Mouse (Mus musculus): ENCODE measurements around the gene Gpn3. TPM values are rescaled to one million over a fixed set of nuclear protein-coding genes. Genes with fewer than 3 reads are reported as not detected.

Gene Gpn3
- polyA plus RNA-seq, 1 experiment: 28.8 TPM

- WGBS: 50% methylated on average over 16 of the region's 16 CpGs
- DNase-seq: no peak
- no peaks in the 10 kb centered on the region for H3K36me3 ChIP-seq (ENCODE audit: control insufficient read depth, insufficient read depth, low read length)
- peaks cover 8% of the 10 kb centered on the region for H3K4me1 ChIP-seq (ENCODE audit: control insufficient read depth, insufficient read depth, low read length)
- no peaks in the 10 kb centered on the region for H3K27me3 ChIP-seq (replicated peaks; ENCODE audit: control insufficient read depth, insufficient read depth, low read length)
- H3K27ac ChIP-seq (ENCODE audit: insufficient read depth, low read depth, low read length): no peak overlapping the region
- TF ChIP-seq CTCF (conservative IDR thresholded peaks at IDR 0.05; ENCODE audit: insufficient read depth, insufficient read length, low read depth, low read length) (no peak), POLR2A (IDR thresholded peaks at IDR 0.05; ENCODE audit: low read depth, low read length) (no peak)
- no peak overlapping the region for H3K4me3 ChIP-seq (ENCODE audit: insufficient read depth, low read depth, low read length)
These were observed 19.6 kb downstream of the Gpn3 start for GRCm38 (mm10) chr5:122391178-122391785.

- Histone ChIP-seq H3K36me3 (ENCODE audit: control insufficient read depth, insufficient read depth, low read length) (no peaks in the 10 kb centered on the region), H3K4me3 (ENCODE audit: insufficient read depth, low read depth, low read length) (peak within 1 kb of the TSS; percentile 98), H3K4me1 (ENCODE audit: control insufficient read depth, insufficient read depth, low read length) (peaks cover 8% of the 10 kb centered on the region), H3K27me3 (replicated peaks; ENCODE audit: control insufficient read depth, insufficient read depth, low read length) (no peaks in the 10 kb centered on the region), H3K27ac (ENCODE audit: insufficient read depth, low read depth, low read length) (peak within 1 kb of the TSS; percentile 84)
- peak; percentile 94 for TF ChIP-seq CTCF (conservative IDR thresholded peaks at IDR 0.05; ENCODE audit: insufficient read depth, insufficient read length, low read depth, low read length)
- TF ChIP-seq POLR2A (IDR thresholded peaks at IDR 0.05; ENCODE audit: low read depth, low read length): peak; percentile 54
- WGBS: under 1% methylated on average over 39 of the region's 39 CpGs
- DNase-seq: peak; percentile 95
These were observed 20.1 kb downstream of the Gpn3 start, which contains the start of gene Arpc3 for GRCm38 (mm10) chr5:122391786-122392180. Gene Arpc3, plus strand, starts transcription at chr5:122391878.

GRCm38 (mm10) chr5:122392227-122393004, 20.7 kb downstream of the Gpn3 start:
- peak; percentile 37 for DNase-seq
- H3K4me1 ChIP-seq (ENCODE audit: control insufficient read depth, insufficient read depth, low read length): peaks cover 8% of the 10 kb centered on the region
- H3K4me3 ChIP-seq (ENCODE audit: insufficient read depth, low read depth, low read length): peak overlapping the region; percentile 98
- TF ChIP-seq POLR2A (IDR thresholded peaks at IDR 0.05; ENCODE audit: low read depth, low read length): no peak
- no peak for TF ChIP-seq CTCF (conservative IDR thresholded peaks at IDR 0.05; ENCODE audit: insufficient read depth, insufficient read length, low read depth, low read length)
- H3K36me3 ChIP-seq (ENCODE audit: control insufficient read depth, insufficient read depth, low read length): no peaks in the 10 kb centered on the region
- 7% methylated on average over 19 of the region's 19 CpGs for WGBS
- peak overlapping the region; percentile 84 for H3K27ac ChIP-seq (ENCODE audit: insufficient read depth, low read depth, low read length)
- H3K27me3 ChIP-seq (replicated peaks; ENCODE audit: control insufficient read depth, insufficient read depth, low read length): no peaks in the 10 kb centered on the region

GRCm38 (mm10) chr5:122393887-122394286, 22.2 kb downstream of the Gpn3 start:
- no peak for TF ChIP-seq POLR2A (IDR thresholded peaks at IDR 0.05; ENCODE audit: low read depth, low read length)
- TF ChIP-seq CTCF (conservative IDR thresholded peaks at IDR 0.05; ENCODE audit: insufficient read depth, insufficient read length, low read depth, low read length): peak; percentile 81
- Histone ChIP-seq H3K27me3 (replicated peaks; ENCODE audit: control insufficient read depth, insufficient read depth, low read length) (no peaks in the 10 kb centered on the region), H3K4me1 (ENCODE audit: control insufficient read depth, insufficient read depth, low read length) (peaks cover 8% of the 10 kb centered on the region), H3K27ac (ENCODE audit: insufficient read depth, low read depth, low read length) (no peak overlapping the region), H3K4me3 (ENCODE audit: insufficient read depth, low read depth, low read length) (no peak overlapping the region), H3K36me3 (ENCODE audit: control insufficient read depth, insufficient read depth, low read length) (no peaks in the 10 kb centered on the region; the same call in 1 of the 2 replicates)
- peak; percentile 80 for DNase-seq
- 37% methylated on average over 2 of the region's 2 CpGs for WGBS

- Histone ChIP-seq H3K27me3 (replicated peaks; ENCODE audit: control insufficient read depth, insufficient read depth, low read length) (no peaks in the 10 kb centered on the region), H3K4me3 (ENCODE audit: insufficient read depth, low read depth, low read length) (peak overlapping the region; percentile 23; the same call in 1 of the 2 replicates), H3K4me1 (ENCODE audit: control insufficient read depth, insufficient read depth, low read length) (peaks cover 11% of the 10 kb centered on the region), H3K27ac (ENCODE audit: insufficient read depth, low read depth, low read length) (peak overlapping the region; percentile 86), H3K36me3 (ENCODE audit: control insufficient read depth, insufficient read depth, low read length) (no peaks in the 10 kb centered on the region; the same call in 1 of the 2 replicates)
- TF ChIP-seq POLR2A (IDR thresholded peaks at IDR 0.05; ENCODE audit: low read depth, low read length) (no peak), CTCF (conservative IDR thresholded peaks at IDR 0.05; ENCODE audit: insufficient read depth, insufficient read length, low read depth, low read length) (no peak)
- DNase-seq: peak; percentile 83
- 67% methylated on average over 10 of the region's 10 CpGs for WGBS
These were observed 25.1 kb downstream of the Gpn3 start for GRCm38 (mm10) chr5:122396791-122397190.

- no peak for DNase-seq
- Histone ChIP-seq H3K4me3 (ENCODE audit: insufficient read depth, low read depth, low read length) (no peak overlapping the region), H3K27me3 (replicated peaks; ENCODE audit: control insufficient read depth, insufficient read depth, low read length) (no peaks in the 10 kb centered on the region), H3K4me1 (ENCODE audit: control insufficient read depth, insufficient read depth, low read length) (peaks cover 15% of the 10 kb centered on the region), H3K27ac (ENCODE audit: insufficient read depth, low read depth, low read length) (peak overlapping the region; percentile 74), H3K36me3 (ENCODE audit: control insufficient read depth, insufficient read depth, low read length) (no peaks in the 10 kb centered on the region; the same call in 1 of the 2 replicates)
- TF ChIP-seq POLR2A (IDR thresholded peaks at IDR 0.05; ENCODE audit: low read depth, low read length) (no peak), CTCF (conservative IDR thresholded peaks at IDR 0.05; ENCODE audit: insufficient read depth, insufficient read length, low read depth, low read length) (no peak)
- 83% methylated on average over 8 of the region's 8 CpGs for WGBS
These were observed 25.8 kb downstream of the Gpn3 start for GRCm38 (mm10) chr5:122397495-122397894.

- H3K4me3 ChIP-seq (ENCODE audit: insufficient read depth, low read depth, low read length): no peak overlapping the region
- H3K36me3 ChIP-seq (ENCODE audit: control insufficient read depth, insufficient read depth, low read length): no peaks in the 10 kb centered on the region; the same call in 1 of the 2 replicates
- no peak overlapping the region; the same call in 1 of the 2 replicates for H3K27ac ChIP-seq (ENCODE audit: insufficient read depth, low read depth, low read length)
- no peak for DNase-seq
- no peaks in the 10 kb centered on the region for H3K27me3 ChIP-seq (replicated peaks; ENCODE audit: control insufficient read depth, insufficient read depth, low read length)
- WGBS: 70% methylated on average over 8 of the region's 8 CpGs
- peaks cover 13% of the 10 kb centered on the region; the same call in 1 of the 2 replicates for H3K4me1 ChIP-seq (ENCODE audit: control insufficient read depth, insufficient read depth, low read length)
- TF ChIP-seq CTCF (conservative IDR thresholded peaks at IDR 0.05; ENCODE audit: insufficient read depth, insufficient read length, low read depth, low read length) (no peak), POLR2A (IDR thresholded peaks at IDR 0.05; ENCODE audit: low read depth, low read length) (no peak)
These were observed 28.2 kb downstream of the Gpn3 start for GRCm38 (mm10) chr5:122399871-122400270.
